In genomic region chr10:115861967-115862366, GRCm38 (mm10) we compare ENCODE assay signal across 25 mouse cellular contexts. TPM values are rescaled to one million over a fixed set of nuclear protein-coding genes. Genes with fewer than 3 reads are reported as not detected.
DNase-seq lines count a peak whose midpoint lies in the region; ATAC-seq and TF ChIP-seq lines count a peak whose summit lies in the region.
"Had no signal": no experiment of that assay in that cellular context is flagged by ENCODE, and none has a peak within 500 bp of the region (broad histone marks: within the 10 kb centered on the region; RNA-seq: fewer than 3 reads in every experiment).

No protein-coding gene starts in this region.

- no peak overlapping the region for H3K4me3 ChIP-seq in limb, embryonic 11.5 days (ENCODE audit: low read depth, low read length)
- H3K4me3 ChIP-seq in limb, embryonic 10.5 days, result no peak overlapping the region
- no peak overlapping the region for H3K4me3 ChIP-seq in CH12.LX (replicated peaks in 1 of 3; ENCODE audit: low read depth in 2 of 3, low read length in 2 of 3, poor library complexity in 1 of 3)
- H3K4me3 ChIP-seq in small intestine, adult 2 months (ENCODE audit: low read depth, low read length), result peak overlapping the region; percentile 6; the same call in 1 of the 2 replicates
- H3K4me3 ChIP-seq: forebrain, embryonic 13.5 days; heart, embryonic 15.5 days; left cerebral cortex, adult 2 months; liver, embryonic 15.5 days; midbrain, embryonic 10.5 days; stomach, embryonic 15.5 days had no signal

- no peak for TF ChIP-seq EP300 in CH12.LX (IDR thresholded peaks at IDR 0.05; ENCODE audit: low read length)

- no peak for ATAC-seq in limb, embryonic 11.5 days (ENCODE audit: insufficient number of reproducible peaks, low FRiP score, low TSS enrichment, low read depth)
- ATAC-seq: forebrain, embryonic 13.5 days; inflammation-experienced regulatory T-cells, adult 6 months had no signal

- H3K9me3 ChIP-seq in limb, embryonic 11.5 days (ENCODE audit: control insufficient read depth, low read length), result no peaks in the 10 kb centered on the region
- H3K9me3 ChIP-seq in limb, embryonic 10.5 days (replicated peaks), result no peaks in the 10 kb centered on the region
- H3K9me3 ChIP-seq in CH12.LX (replicated peaks; ENCODE audit: low read length), result no peaks in the 10 kb centered on the region
- H3K9me3 ChIP-seq: forebrain, embryonic 13.5 days; heart, embryonic 15.5 days; liver, embryonic 15.5 days; midbrain, embryonic 10.5 days; stomach, embryonic 15.5 days had no signal

- H3K9ac ChIP-seq in limb, embryonic 11.5 days (ENCODE audit: low read length), result no peak overlapping the region
- no peak overlapping the region for H3K9ac ChIP-seq in CH12.LX (ENCODE audit: insufficient read depth, low read depth)
- H3K9ac ChIP-seq: forebrain, embryonic 13.5 days; heart, embryonic 15.5 days; hindbrain, embryonic 14.5 days; liver, embryonic 15.5 days; stomach, embryonic 15.5 days had no signal

- H3K27ac ChIP-seq in limb, embryonic 11.5 days (replicated peaks; ENCODE audit: low read depth, low read length), result no peak overlapping the region
- H3K27ac ChIP-seq in limb, embryonic 10.5 days, result no peak overlapping the region
- H3K27ac ChIP-seq in CH12.LX (ENCODE audit: insufficient read depth, low read depth), result no peak overlapping the region
- H3K27ac ChIP-seq in small intestine, adult 2 months (ENCODE audit: insufficient read depth, low read depth, low read length), result no peak overlapping the region
- H3K27ac ChIP-seq: forebrain, embryonic 13.5 days; heart, embryonic 15.5 days; hindbrain, embryonic 14.5 days; left cerebral cortex, adult 2 months; liver, embryonic 15.5 days; midbrain, embryonic 10.5 days; stomach, embryonic 15.5 days had no signal

- dilution Hi-C loops in CH12.LX (cut with MboI; ENCODE audit: extremely low pct_ligation_motif_present, extremely low pct_unique_long_range_greater_than_20kb, low sequenced_read_pairs), result no loop called here

- no peaks in the 10 kb centered on the region for H3K79me2 ChIP-seq in CH12.LX (replicated peaks; ENCODE audit: control insufficient read depth, extremely low read depth, insufficient read depth, poor library complexity, severe bottlenecking)

- H3K4me1 ChIP-seq in limb, embryonic 11.5 days (ENCODE audit: control insufficient read depth, insufficient read depth, low read length), result peaks cover 4% of the 10 kb centered on the region
- peaks cover 15% of the 10 kb centered on the region for H3K4me1 ChIP-seq in limb, embryonic 10.5 days
- no peaks in the 10 kb centered on the region for H3K4me1 ChIP-seq in CH12.LX (ENCODE audit: control insufficient read depth in 1 of 2, insufficient read depth in 2 of 2)
- H3K4me1 ChIP-seq in small intestine, adult 2 months (ENCODE audit: control insufficient read depth, insufficient read depth, insufficient read length, low read length), result no peaks in the 10 kb centered on the region
- H3K4me1 ChIP-seq: forebrain, embryonic 13.5 days; heart, embryonic 15.5 days; liver, embryonic 15.5 days; stomach, embryonic 15.5 days had no signal

- 69% methylated on average over 5 of the region's 5 CpGs for WGBS in limb, embryonic 11.5 days
- WGBS in limb, embryonic 10.5 days, result 61% methylated on average over 5 of the region's 5 CpGs
- WGBS in small intestine, adult 2 months, result 31% methylated on average over 5 of the region's 5 CpGs

- TF ChIP-seq CTCF in CH12.LX (conservative IDR thresholded peaks at IDR 0.05 in 1 of 2, IDR thresholded peaks at IDR 0.05 in 1 of 2; ENCODE audit: low read depth in 2 of 2, low read length in 2 of 2), result no peak
- no peak for TF ChIP-seq CTCF in small intestine, adult 2 months (IDR thresholded peaks at IDR 0.05; ENCODE audit: extremely low read depth, insufficient read length, insufficient replicate concordance, low read depth, low read length)

- no peak for TF ChIP-seq RAD21 in CH12.LX (IDR thresholded peaks at IDR 0.05; ENCODE audit: low read depth, low read length)

- no peaks in the 10 kb centered on the region for H3K27me3 ChIP-seq in limb, embryonic 11.5 days (ENCODE audit: control insufficient read depth, insufficient read depth, low read length)
- H3K27me3 ChIP-seq in limb, embryonic 10.5 days (ENCODE audit: low read depth, poor library complexity, severe bottlenecking), result no peaks in the 10 kb centered on the region
- no peaks in the 10 kb centered on the region for H3K27me3 ChIP-seq in CH12.LX (replicated peaks)
- H3K27me3 ChIP-seq in small intestine, adult 2 months (ENCODE audit: control insufficient read depth, insufficient read depth, low read length), result no peaks in the 10 kb centered on the region
- H3K27me3 ChIP-seq: forebrain, embryonic 13.5 days; heart, embryonic 15.5 days; liver, embryonic 15.5 days; stomach, embryonic 15.5 days had no signal

- in situ Hi-C loops in CH12.LX (cut with MboI; ENCODE audit: low pct_ligation_motif_present, low pct_unique_long_range_greater_than_20kb, low sequenced_read_pairs), result no loop called here

- TF ChIP-seq POLR2A in CH12.LX (IDR thresholded peaks at IDR 0.05; ENCODE audit: low read depth, low read length), result no peak
- TF ChIP-seq POLR2A in small intestine, adult 2 months (IDR thresholded peaks at IDR 0.05; ENCODE audit: low read depth, low read length), result no peak

- DNase-seq in limb, embryonic 11.5 days (ENCODE audit: low spot score), result peak; percentile 28
- no peak for DNase-seq in limb, embryonic 10.5 days (ENCODE audit: low spot score)
- DNase-seq in CH12.LX (ENCODE audit: extremely low read depth), result no peak
- peak; percentile 40 for DNase-seq in embryo, embryonic 11 days
- no peak for DNase-seq in testis, postnatal 10 days (ENCODE audit: low spot score)
- DNase-seq in layer of hippocampus, adult 9-10 months (ENCODE audit: low spot score), result no peak
- DNase-seq: adrenal gland, adult 2 months; B cell, adult 2 months; cerebellum, adult 11 months; cerebellum, adult 9-11 months; gastrocnemius, postnatal 36 days; heart, postnatal 4 days; liver; right cerebral cortex, postnatal 25 days; thymus, adult 2 months; thymus, postnatal 4 days had no signal

- H3K4me2 ChIP-seq in limb, embryonic 11.5 days (ENCODE audit: low read depth, severe bottlenecking), result no peak overlapping the region
- H3K4me2 ChIP-seq in CH12.LX (ENCODE audit: insufficient read depth, low read depth, poor library complexity, severe bottlenecking), result peak overlapping the region; percentile 22; the same call in 1 of the 2 replicates
- H3K4me2 ChIP-seq: forebrain, embryonic 13.5 days; heart, embryonic 15.5 days; hindbrain, embryonic 14.5 days; liver, embryonic 15.5 days; stomach, embryonic 15.5 days had no signal

- no peaks in the 10 kb centered on the region for H3K36me3 ChIP-seq in limb, embryonic 11.5 days (ENCODE audit: control insufficient read depth, insufficient read depth, low read length)
- H3K36me3 ChIP-seq in limb, embryonic 10.5 days, result no peaks in the 10 kb centered on the region
- H3K36me3 ChIP-seq in CH12.LX (replicated peaks in 1 of 2; ENCODE audit: control insufficient read depth in 1 of 2, insufficient read depth in 1 of 2, low read length in 1 of 2), result no peaks in the 10 kb centered on the region
- H3K36me3 ChIP-seq in small intestine, adult 2 months (ENCODE audit: control insufficient read depth, insufficient read depth, low read length), result no peaks in the 10 kb centered on the region
- H3K36me3 ChIP-seq: heart, embryonic 15.5 days; liver, embryonic 15.5 days; midbrain, embryonic 10.5 days; stomach, embryonic 15.5 days had no signal

TF ChIP-seq in CH12.LX, 34 proteins besides CTCF, POLR2A, EP300 and RAD21:
- TF ChIP-seq MEF2A (IDR thresholded peaks at IDR 0.05; ENCODE audit: borderline replicate concordance, low read depth, low read length) (no peak), MYC (IDR thresholded peaks at IDR 0.05; ENCODE audit: low read depth, low read length) (no peak), ELF1 (IDR thresholded peaks at IDR 0.05; ENCODE audit: low read depth, low read length) (no peak), TCF12 (IDR thresholded peaks at IDR 0.05; ENCODE audit: low read depth, low read length) (no peak), USF2 (conservative IDR thresholded peaks at IDR 0.05; ENCODE audit: low read depth, low read length) (no peak), ZMIZ1 (IDR thresholded peaks at IDR 0.05; ENCODE audit: low read depth, low read length) (no peak), CHD1 (IDR thresholded peaks at IDR 0.05; ENCODE audit: low read depth, low read length) (no peak), BHLHE40 (IDR thresholded peaks at IDR 0.05; ENCODE audit: low read depth, low read length) (no peak), ZNF384 (IDR thresholded peaks at IDR 0.05; ENCODE audit: low read depth, low read length) (no peak), JUN (IDR thresholded peaks at IDR 0.05; ENCODE audit: insufficient read depth, low read depth, low read length) (no peak), E2F4 (IDR thresholded peaks at IDR 0.05; ENCODE audit: insufficient replicate concordance, low read depth, low read length) (no peak), HCFC1 (IDR thresholded peaks at IDR 0.05; ENCODE audit: low read depth, low read length) (no peak), SIN3A (IDR thresholded peaks at IDR 0.05; ENCODE audit: low read length) (no peak), TBP (conservative IDR thresholded peaks at IDR 0.05; ENCODE audit: low read depth, low read length) (no peak), IRF4 (IDR thresholded peaks at IDR 0.05; ENCODE audit: low read depth, low read length) (no peak), JUND (conservative IDR thresholded peaks at IDR 0.05; ENCODE audit: low read depth, low read length) (no peak), GABPA (IDR thresholded peaks at IDR 0.05; ENCODE audit: insufficient replicate concordance, low read depth, low read length) (no peak), SMC3 (IDR thresholded peaks at IDR 0.05; ENCODE audit: low read depth, low read length) (no peak)

RNA-seq across cellular contexts. Expression of gene Tspan8, which starts 45.3 kb away (rescaled TPM):
- 0.39 and 0.77 TPM in 2 replicates for polyA plus RNA-seq in limb, embryonic 11.5 days (2014; fragmentation: Nextera tagmentation; extraction: Ambion mirVana)
- 0.86 and 1.3 TPM in 2 replicates for polyA plus RNA-seq in limb, embryonic 10.5 days (2016; fragmentation: Nextera tagmentation; extraction: Ambion mirVana)
- total RNA-seq in CH12.LX (2012; rRNA removed), result 0.08 TPM in 1 of 2 replicates, not detected in the other
- total RNA-seq in CH12.LX (2014; rRNA removed), result 0.67 TPM in 1 of 2 replicates, not detected in the other
- polyA plus RNA-seq in CH12.LX (2012; ENCODE audit: insufficient read length, low read depth), result 0.35 TPM in 1 of 2 replicates, not detected in the other
- 18.3 and 72.3 TPM in 2 replicates for polyA plus RNA-seq in small intestine, adult 2 months (2012; rRNA removed)
- polyA plus RNA-seq: adrenal gland, adult 2 months; forebrain, embryonic 13.5 days had no signal

Comparison
In these comparisons a context has a peak if more than half of its experiments do, and no peak if none do; other contexts are left out.
1. DNase-seq: peak in limb, embryonic 11.5 days (single experiment) and embryo, embryonic 11 days (single experiment); none in limb, embryonic 10.5 days (single experiment), CH12.LX (single experiment), testis, postnatal 10 days (single experiment) and layer of hippocampus, adult 9-10 months (single experiment).